Mouse (Mus musculus) spleen, adult 2 months (tissue): Measurements from ENCODE around the gene Ptprr. TPM values are rescaled to one million over a fixed set of nuclear protein-coding genes. Genes with fewer than 3 reads are reported as not detected.

Experiments used
- DNase-seq, 2 experiments: peaks; one replicate each; pipeline versions ENCODE4 v3.0.0 to v3.0.0-alpha.2; 2012 to 2021; ENCODE audit warnings: low spot score in 2 of 2, low read depth in 1 of 2
- H3K27ac ChIP-seq: fragments of 200-500 bp; 2 replicates; pipeline ENCODE4 v1.5.1; 2012; ENCODE audit warnings: low read length, inconsistent platforms; ENCODE audit not compliant: insufficient read depth
- H3K27me3 ChIP-seq: fragments of 200-500 bp; 2 replicates; pipeline ENCODE4 v1.6.1; 2012; ENCODE audit warnings: mild to moderate bottlenecking, moderate library complexity, low read length, inconsistent platforms; ENCODE audit not compliant: control insufficient read depth, insufficient read depth
- H3K36me3 ChIP-seq: fragments of 200-500 bp; 2 replicates; pipeline ENCODE4 v1.6.1; 2012; ENCODE audit warnings: mild to moderate bottlenecking, low read length, inconsistent platforms; ENCODE audit not compliant: control insufficient read depth, insufficient read depth
- H3K4me1 ChIP-seq: fragments of 200-500 bp; 2 replicates; pipeline ENCODE4 v1.6.1; 2011; ENCODE audit warnings: inconsistent platforms; ENCODE audit not compliant: control insufficient read depth, insufficient read depth, insufficient read length
- H3K4me3 ChIP-seq: fragments of 200-500 bp; 2 replicates; pipeline ENCODE4 v1.5.1; 2011; ENCODE audit warnings: mild to moderate bottlenecking, inconsistent platforms; ENCODE audit not compliant: insufficient read depth, insufficient read length; ENCODE audit errors: extremely low read depth
- CTCF ChIP-seq: fragments of 200-500 bp; IDR thresholded peaks from 2 replicates; pipeline ENCODE4 v1.5.1; 2011; ENCODE audit warnings: mild to moderate bottlenecking, inconsistent platforms; ENCODE audit not compliant: insufficient read depth, insufficient read length, insufficient replicate concordance; ENCODE audit errors: extremely low read depth
- POLR2A ChIP-seq: fragments of 200-500 bp; IDR thresholded peaks from 2 replicates; pipeline ENCODE4 v1.6.1; 2011; ENCODE audit warnings: low read depth, low read length, inconsistent platforms
- WGBS: fragments of 180-500 bp; shearing (Covaris S2); methylation state at CpG from one replicate; pipeline ENCODE4 v1.1.7; 2018; 5-methylcytosine and 5-hydroxymethylcytosine counted together
- polyA plus RNA-seq: library from polyadenylated mRNA; depleted of rRNA; stranded (reverse); fragments of >200 nt; gene quantifications from 2 replicates; pipeline ENCODE4 v1.2.3, GENCODE M21; 2012

Gene Ptprr
- polyA plus RNA-seq, 1 experiment, result 0.13 TPM

DNA sequence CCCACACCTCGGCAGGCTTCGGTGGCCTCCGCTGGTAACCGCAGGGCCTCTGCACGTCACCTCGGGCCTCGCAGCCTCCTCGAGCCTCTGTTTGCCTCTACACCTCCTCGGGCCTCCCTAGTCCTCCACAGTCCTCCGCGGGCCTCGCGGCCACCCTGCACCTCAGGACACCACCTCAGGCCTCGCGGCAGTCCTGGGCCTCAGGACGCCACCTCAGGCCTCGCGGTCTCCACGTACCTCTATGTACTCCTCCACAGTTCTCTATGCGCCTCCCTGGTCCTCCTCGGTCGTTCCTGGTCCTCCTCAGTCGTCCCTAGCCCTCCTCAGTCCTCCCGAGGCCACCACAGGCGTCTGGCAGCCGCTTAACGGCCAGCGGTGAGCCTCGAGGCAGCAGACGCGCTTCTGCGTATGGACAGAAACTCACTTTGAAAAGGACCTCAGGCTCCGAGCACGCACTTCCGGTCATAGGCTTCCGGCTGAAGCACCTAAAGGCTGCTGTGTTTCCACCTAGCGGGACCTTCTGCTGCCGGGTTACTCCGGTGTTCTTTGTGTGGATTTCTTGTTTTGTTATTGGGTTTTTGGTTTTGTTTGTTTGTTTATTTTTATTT lies 96.0 kb downstream of the Ptprr start, which contains the start of gene 4933416C03Rik:
Gene 4933416C03Rik, minus strand, starts transcription at position 51 of the 608 bp plus-strand sequence.
- DNase-seq, result no peak
- no peaks in the 10 kb centered on the region for H3K27me3 ChIP-seq
- no peak within 1 kb of the TSS for H3K4me3 ChIP-seq
- no peak within 1 kb of the TSS for H3K27ac ChIP-seq
- H3K36me3 ChIP-seq, result no peaks in the 10 kb centered on the region
- 96% methylated on average over 39 of the region's 39 CpGs for WGBS
- TF ChIP-seq CTCF, result no peak
- no peak for TF ChIP-seq POLR2A
- H3K4me1 ChIP-seq, result no peaks in the 10 kb centered on the region; the same call in 1 of the 2 replicates

DNA sequence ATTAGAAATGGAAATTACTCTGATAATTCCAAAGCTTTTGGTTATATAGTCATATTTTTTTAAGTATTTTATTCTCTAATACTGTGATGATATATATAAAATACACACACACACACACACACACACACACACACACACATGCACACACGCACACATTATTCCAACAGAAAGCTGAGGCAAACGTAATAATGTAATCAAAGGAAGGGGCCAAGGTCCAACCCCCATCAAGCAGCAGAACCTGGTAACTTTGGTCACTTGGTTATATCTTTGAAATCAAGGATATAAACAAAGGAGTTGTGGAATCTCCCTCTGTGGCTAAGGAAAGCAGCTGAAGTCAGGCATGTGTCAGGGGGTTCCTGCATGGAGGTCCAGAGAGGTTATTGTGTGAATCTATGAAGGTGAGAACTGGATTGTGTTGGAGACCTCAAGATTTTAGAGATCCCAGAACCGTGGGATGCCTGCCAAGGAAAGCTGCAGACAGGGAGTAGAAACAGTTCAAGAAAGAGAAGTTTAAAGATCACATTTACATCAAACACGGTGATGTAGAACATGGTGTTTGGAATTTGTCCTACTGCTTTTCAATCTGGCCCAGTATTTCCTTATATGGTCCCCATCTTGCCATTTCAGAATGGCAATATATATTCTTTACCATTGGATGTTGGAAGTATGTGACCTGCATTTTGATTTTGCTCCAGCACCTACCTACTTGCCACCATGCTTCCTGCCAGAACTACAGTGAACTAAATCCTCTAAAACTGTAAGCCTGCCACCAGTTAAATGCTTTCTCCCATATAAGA lies 98.1 kb downstream of the Ptprr start:
- Histone ChIP-seq H3K4me1 (no peaks in the 10 kb centered on the region; the same call in 1 of the 2 replicates), H3K36me3 (no peaks in the 10 kb centered on the region), H3K27ac (no peak overlapping the region), H3K4me3 (no peak overlapping the region), H3K27me3 (no peaks in the 10 kb centered on the region)
- no peak for TF ChIP-seq POLR2A
- TF ChIP-seq CTCF, result no peak
- 84% methylated on average over 4 of the region's 4 CpGs for WGBS
- no peak for DNase-seq

DNA sequence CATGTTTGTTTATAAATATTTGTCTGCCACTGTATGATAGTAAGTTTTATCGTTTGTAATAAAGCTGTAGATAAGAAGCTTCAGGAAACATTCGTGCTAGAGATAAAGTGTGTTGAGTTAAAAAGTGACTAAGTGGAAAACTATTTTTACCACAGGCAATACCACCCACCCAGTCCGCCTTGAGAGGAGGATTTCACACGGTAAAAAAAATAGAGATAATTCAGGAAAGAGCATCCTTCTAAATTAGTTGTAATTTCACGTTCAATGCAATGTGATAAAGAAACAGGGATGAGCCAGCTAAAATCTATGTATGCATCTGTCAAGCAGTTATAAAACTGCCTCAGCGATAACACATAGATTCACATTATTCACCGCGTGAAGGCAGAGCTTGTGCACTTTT lies 99.0 kb downstream of the Ptprr start:
- Histone ChIP-seq H3K36me3 (no peaks in the 10 kb centered on the region), H3K27me3 (no peaks in the 10 kb centered on the region), H3K4me1 (no peaks in the 10 kb centered on the region; the same call in 1 of the 2 replicates), H3K27ac (no peak overlapping the region), H3K4me3 (no peak overlapping the region)
- DNase-seq, result no peak
- WGBS, result 72% methylated on average over 8 of the region's 8 CpGs
- TF ChIP-seq POLR2A, result no peak
- no peak for TF ChIP-seq CTCF

DNA sequence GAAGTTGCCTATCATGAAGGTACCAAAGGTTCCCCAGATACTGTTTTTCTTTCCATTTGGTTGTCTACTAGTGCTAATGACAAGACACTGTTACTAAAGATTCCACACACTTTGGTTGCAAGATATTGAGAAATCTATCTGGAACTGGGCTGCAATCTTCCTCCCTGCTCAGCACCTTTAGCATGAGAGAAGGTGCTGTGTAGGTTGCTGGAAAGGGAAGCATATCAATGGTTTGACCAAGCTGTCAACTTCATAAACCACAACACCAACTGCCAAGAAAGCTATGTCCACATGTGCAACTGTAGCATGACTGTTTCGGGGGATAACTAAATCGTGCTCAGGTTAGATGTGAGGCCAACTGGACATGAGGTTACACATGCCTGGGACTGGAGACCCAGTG lies 103.5 kb downstream of the Ptprr start:
- no peaks in the 10 kb centered on the region for H3K36me3 ChIP-seq
- DNase-seq, result no peak
- WGBS, result 12% methylated on average over 2 of the region's 2 CpGs
- TF ChIP-seq POLR2A, result no peak
- no peak for TF ChIP-seq CTCF
- no peak overlapping the region for H3K27ac ChIP-seq
- no peak overlapping the region for H3K4me3 ChIP-seq
- no peaks in the 10 kb centered on the region for H3K4me1 ChIP-seq
- H3K27me3 ChIP-seq, result no peaks in the 10 kb centered on the region

DNA sequence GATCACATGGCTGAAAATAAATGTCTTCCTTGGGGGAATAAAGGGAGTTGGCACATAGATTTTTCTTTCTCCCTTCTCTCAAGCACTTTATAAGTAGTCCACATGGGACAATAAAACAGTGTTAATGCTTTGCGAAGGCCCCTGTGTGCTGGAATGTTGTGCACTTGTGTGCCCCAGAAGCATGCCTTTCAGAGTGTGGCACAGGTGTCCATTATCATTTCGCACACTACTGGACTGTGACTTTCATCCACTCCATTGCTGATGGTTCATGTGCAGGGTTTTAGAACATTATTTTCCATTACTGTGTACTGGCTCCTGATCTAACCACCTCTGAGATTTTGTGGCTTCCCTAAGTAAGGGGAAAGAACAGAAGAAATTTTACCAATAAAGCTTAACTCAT lies 105.8 kb downstream of the Ptprr start:
- WGBS, result 88% methylated on average over 2 of the region's 2 CpGs

DNA sequence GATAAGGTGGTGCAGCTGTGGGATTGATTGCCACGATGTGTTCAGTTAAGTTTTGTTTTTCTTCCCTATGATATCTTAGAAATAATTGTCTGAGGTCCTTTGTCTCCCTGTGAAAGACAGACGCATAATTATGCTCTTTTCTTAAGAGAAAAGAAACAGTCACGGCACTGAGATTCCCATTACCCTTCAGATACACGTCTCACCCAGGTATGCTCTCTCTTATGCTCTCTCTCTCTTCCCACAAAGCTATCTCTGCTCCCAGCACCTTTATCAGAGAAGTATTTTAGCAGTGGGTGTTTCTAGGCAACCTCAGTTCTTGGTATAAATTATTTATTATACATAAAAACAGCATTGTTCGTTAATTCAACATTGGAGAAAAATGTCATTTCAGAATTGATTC lies 107.4 kb downstream of the Ptprr start:
- Histone ChIP-seq H3K4me3 (no peak overlapping the region), H3K36me3 (no peaks in the 10 kb centered on the region), H3K27me3 (no peaks in the 10 kb centered on the region), H3K4me1 (no peaks in the 10 kb centered on the region), H3K27ac (no peak overlapping the region)
- no peak for DNase-seq
- WGBS, result 89% methylated on average over 5 of the region's 5 CpGs
- TF ChIP-seq CTCF (no peak), POLR2A (no peak)

More for the DNA sequence above, 105.8 kb downstream of the Ptprr start:
- Histone ChIP-seq H3K27ac (no peak overlapping the region), H3K4me1 (no peaks in the 10 kb centered on the region), H3K36me3 (no peaks in the 10 kb centered on the region), H3K27me3 (no peaks in the 10 kb centered on the region), H3K4me3 (no peak overlapping the region)
- DNase-seq, result no peak
- no peak for TF ChIP-seq POLR2A
- no peak for TF ChIP-seq CTCF

DNA sequence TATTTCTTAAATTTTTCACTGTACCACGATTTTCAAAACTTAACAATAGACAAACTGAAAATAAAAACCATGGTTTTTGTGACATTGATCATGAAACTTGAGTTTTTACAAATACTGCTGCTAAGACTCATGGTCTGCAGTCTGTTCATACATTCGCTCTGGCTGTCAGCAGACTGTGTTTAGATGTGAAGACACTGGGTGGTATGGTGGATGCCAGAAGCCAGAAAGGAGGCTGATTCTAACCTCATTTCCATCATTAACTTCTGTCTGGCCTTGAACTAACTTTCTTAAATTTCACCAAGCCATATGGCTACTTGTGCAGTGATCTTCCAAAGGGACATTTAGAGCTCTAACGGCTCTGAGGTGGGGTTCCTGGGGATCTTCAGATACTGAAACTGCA lies 112.4 kb downstream of the Ptprr start:
- 76% methylated on average over 3 of the region's 3 CpGs for WGBS
- H3K4me3 ChIP-seq, result no peak overlapping the region
- no peak for DNase-seq
- H3K36me3 ChIP-seq, result no peaks in the 10 kb centered on the region
- no peak overlapping the region for H3K27ac ChIP-seq
- TF ChIP-seq CTCF (no peak), POLR2A (no peak)
- no peaks in the 10 kb centered on the region for H3K27me3 ChIP-seq
- no peaks in the 10 kb centered on the region for H3K4me1 ChIP-seq
